Mouse (Mus musculus): Measurements from ENCODE around the gene Ubac2. TPM values are rescaled to one million over a fixed set of nuclear protein-coding genes. Genes with fewer than 3 reads are reported as not detected.

Gene Ubac2
- polyA plus RNA-seq, 1 experiment from 2014 or later = 78.2 TPM

GRCm38 (mm10) chr14:121990897-121991296, 112.5 kb downstream of the Ubac2 start:
- H3K36me3 ChIP-seq (ENCODE audit: control insufficient read depth, insufficient read depth, low read length) = peaks cover 12% of the 10 kb centered on the region
- no peak overlapping the region for H3K27ac ChIP-seq (ENCODE audit: low read depth, low read length)
- H3K4me1 ChIP-seq (ENCODE audit: control insufficient read depth, insufficient read depth, low read length) = peaks cover 9% of the 10 kb centered on the region
- H3K9me3 ChIP-seq (ENCODE audit: control insufficient read depth, low read length) = no peaks in the 10 kb centered on the region
- H3K4me3 ChIP-seq (ENCODE audit: low read length) = no peak overlapping the region
- no peak overlapping the region for H3K9ac ChIP-seq (ENCODE audit: low read depth, low read length)
- ATAC-seq (ENCODE audit: low FRiP score, low TSS enrichment) = no peak
- H3K4me2 ChIP-seq (replicated peaks; ENCODE audit: low read depth, low read length) = no peak overlapping the region
- 89% methylated on average over 6 of the region's 6 CpGs for WGBS
- H3K27me3 ChIP-seq (ENCODE audit: control insufficient read depth, insufficient read depth, low read length) = no peaks in the 10 kb centered on the region

GRCm38 (mm10) chr14:121991921-121992320, 113.5 kb downstream of the Ubac2 start:
- Histone ChIP-seq H3K27ac (ENCODE audit: low read depth, low read length) (no peak overlapping the region), H3K4me2 (replicated peaks; ENCODE audit: low read depth, low read length) (no peak overlapping the region), H3K9ac (ENCODE audit: low read depth, low read length) (no peak overlapping the region), H3K27me3 (ENCODE audit: control insufficient read depth, insufficient read depth, low read length) (no peaks in the 10 kb centered on the region), H3K9me3 (ENCODE audit: control insufficient read depth, low read length) (no peaks in the 10 kb centered on the region), H3K4me1 (ENCODE audit: control insufficient read depth, insufficient read depth, low read length) (peaks cover 9% of the 10 kb centered on the region), H3K4me3 (ENCODE audit: low read length) (no peak overlapping the region), H3K36me3 (ENCODE audit: control insufficient read depth, insufficient read depth, low read length) (peaks cover 12% of the 10 kb centered on the region)
- ATAC-seq (ENCODE audit: low FRiP score, low TSS enrichment) = no peak

- Histone ChIP-seq H3K4me3 (ENCODE audit: low read length) (no peak overlapping the region), H3K4me2 (replicated peaks; ENCODE audit: low read depth, low read length) (no peak overlapping the region), H3K27ac (ENCODE audit: low read depth, low read length) (no peak overlapping the region), H3K9ac (ENCODE audit: low read depth, low read length) (no peak overlapping the region), H3K9me3 (ENCODE audit: control insufficient read depth, low read length) (no peaks in the 10 kb centered on the region), H3K4me1 (ENCODE audit: control insufficient read depth, insufficient read depth, low read length) (peaks cover 9% of the 10 kb centered on the region), H3K36me3 (ENCODE audit: control insufficient read depth, insufficient read depth, low read length) (peaks cover 12% of the 10 kb centered on the region), H3K27me3 (ENCODE audit: control insufficient read depth, insufficient read depth, low read length) (no peaks in the 10 kb centered on the region)
- WGBS = 77% methylated on average over 13 of the region's 13 CpGs
- no peak for ATAC-seq (ENCODE audit: low FRiP score, low TSS enrichment)
Observed at GRCm38 (mm10) chr14:121992395-121993280, 114.2 kb downstream of the Ubac2 start.

- H3K4me1 ChIP-seq (ENCODE audit: control insufficient read depth, insufficient read depth, low read length) = peaks cover 9% of the 10 kb centered on the region
- H3K27me3 ChIP-seq (ENCODE audit: control insufficient read depth, insufficient read depth, low read length) = no peaks in the 10 kb centered on the region
- H3K9me3 ChIP-seq (ENCODE audit: control insufficient read depth, low read length) = no peaks in the 10 kb centered on the region
- 90% methylated on average over 4 of the region's 4 CpGs for WGBS
- H3K4me3 ChIP-seq (ENCODE audit: low read length) = no peak overlapping the region
- no peak overlapping the region for H3K9ac ChIP-seq (ENCODE audit: low read depth, low read length)
- H3K4me2 ChIP-seq (replicated peaks; ENCODE audit: low read depth, low read length) = no peak overlapping the region
- H3K36me3 ChIP-seq (ENCODE audit: control insufficient read depth, insufficient read depth, low read length) = peaks cover 12% of the 10 kb centered on the region
- ATAC-seq (ENCODE audit: low FRiP score, low TSS enrichment) = no peak
- no peak overlapping the region for H3K27ac ChIP-seq (ENCODE audit: low read depth, low read length)
Observed at GRCm38 (mm10) chr14:121993616-121994015, 115.2 kb downstream of the Ubac2 start.

GRCm38 (mm10) chr14:121994171-121994700, 115.8 kb downstream of the Ubac2 start:
- 94% methylated on average over 17 of the region's 17 CpGs for WGBS
- H3K9me3 ChIP-seq (ENCODE audit: control insufficient read depth, low read length) = no peaks in the 10 kb centered on the region

GRCm38 (mm10) chr14:121994846-121995556, 116.6 kb downstream of the Ubac2 start:
- Histone ChIP-seq H3K27ac (ENCODE audit: low read depth, low read length) (no peak overlapping the region), H3K4me1 (ENCODE audit: control insufficient read depth, insufficient read depth, low read length) (peaks cover 6% of the 10 kb centered on the region), H3K4me2 (replicated peaks; ENCODE audit: low read depth, low read length) (no peak overlapping the region), H3K9ac (ENCODE audit: low read depth, low read length) (no peak overlapping the region), H3K4me3 (ENCODE audit: low read length) (no peak overlapping the region), H3K27me3 (ENCODE audit: control insufficient read depth, insufficient read depth, low read length) (no peaks in the 10 kb centered on the region), H3K9me3 (ENCODE audit: control insufficient read depth, low read length) (no peaks in the 10 kb centered on the region), H3K36me3 (ENCODE audit: control insufficient read depth, insufficient read depth, low read length) (peaks cover 12% of the 10 kb centered on the region)
- no peak for ATAC-seq (ENCODE audit: low FRiP score, low TSS enrichment)
- WGBS = 95% methylated on average over 7 of the region's 7 CpGs

More at GRCm38 (mm10) chr14:121994171-121994700, 115.8 kb downstream of the Ubac2 start:
- Histone ChIP-seq H3K4me3 (ENCODE audit: low read length) (no peak overlapping the region), H3K27me3 (ENCODE audit: control insufficient read depth, insufficient read depth, low read length) (no peaks in the 10 kb centered on the region), H3K9ac (ENCODE audit: low read depth, low read length) (no peak overlapping the region), H3K36me3 (ENCODE audit: control insufficient read depth, insufficient read depth, low read length) (peaks cover 12% of the 10 kb centered on the region), H3K4me2 (replicated peaks; ENCODE audit: low read depth, low read length) (no peak overlapping the region), H3K27ac (ENCODE audit: low read depth, low read length) (no peak overlapping the region), H3K4me1 (ENCODE audit: control insufficient read depth, insufficient read depth, low read length) (peaks cover 8% of the 10 kb centered on the region)
- ATAC-seq (ENCODE audit: low FRiP score, low TSS enrichment) = no peak

GRCm38 (mm10) chr14:121995557-121995870, 117.1 kb downstream of the Ubac2 start:
- no peak overlapping the region for H3K4me3 ChIP-seq (ENCODE audit: low read length)
- H3K27me3 ChIP-seq (ENCODE audit: control insufficient read depth, insufficient read depth, low read length) = no peaks in the 10 kb centered on the region
- no peak overlapping the region for H3K4me2 ChIP-seq (replicated peaks; ENCODE audit: low read depth, low read length)
- H3K27ac ChIP-seq (ENCODE audit: low read depth, low read length) = no peak overlapping the region
- no peaks in the 10 kb centered on the region for H3K9me3 ChIP-seq (ENCODE audit: control insufficient read depth, low read length)
- H3K9ac ChIP-seq (ENCODE audit: low read depth, low read length) = no peak overlapping the region
- H3K36me3 ChIP-seq (ENCODE audit: control insufficient read depth, insufficient read depth, low read length) = peaks cover 12% of the 10 kb centered on the region
- 68% methylated on average over 1 of the region's 1 CpGs for WGBS
- H3K4me1 ChIP-seq (ENCODE audit: control insufficient read depth, insufficient read depth, low read length) = peaks cover 6% of the 10 kb centered on the region
- no peak for ATAC-seq (ENCODE audit: low FRiP score, low TSS enrichment)

- Histone ChIP-seq H3K4me1 (ENCODE audit: control insufficient read depth, insufficient read depth, low read length) (peaks cover 6% of the 10 kb centered on the region), H3K4me3 (ENCODE audit: low read length) (no peak overlapping the region), H3K4me2 (replicated peaks; ENCODE audit: low read depth, low read length) (no peak overlapping the region), H3K27ac (ENCODE audit: low read depth, low read length) (no peak overlapping the region), H3K9ac (ENCODE audit: low read depth, low read length) (no peak overlapping the region), H3K27me3 (ENCODE audit: control insufficient read depth, insufficient read depth, low read length) (no peaks in the 10 kb centered on the region), H3K9me3 (ENCODE audit: control insufficient read depth, low read length) (no peaks in the 10 kb centered on the region), H3K36me3 (ENCODE audit: control insufficient read depth, insufficient read depth, low read length) (peaks cover 12% of the 10 kb centered on the region)
- no peak for ATAC-seq (ENCODE audit: low FRiP score, low TSS enrichment)
- WGBS = 87% methylated on average over 8 of the region's 8 CpGs
Observed at GRCm38 (mm10) chr14:121996786-121997185, 118.4 kb downstream of the Ubac2 start.

- Histone ChIP-seq H3K4me2 (replicated peaks; ENCODE audit: low read depth, low read length) (no peak overlapping the region), H3K4me3 (ENCODE audit: low read length) (no peak overlapping the region), H3K27ac (ENCODE audit: low read depth, low read length) (no peak overlapping the region), H3K4me1 (ENCODE audit: control insufficient read depth, insufficient read depth, low read length) (no peaks in the 10 kb centered on the region), H3K27me3 (ENCODE audit: control insufficient read depth, insufficient read depth, low read length) (no peaks in the 10 kb centered on the region), H3K9me3 (ENCODE audit: control insufficient read depth, low read length) (no peaks in the 10 kb centered on the region), H3K9ac (ENCODE audit: low read depth, low read length) (no peak overlapping the region), H3K36me3 (ENCODE audit: control insufficient read depth, insufficient read depth, low read length) (peaks cover 7% of the 10 kb centered on the region)
- 82% methylated on average over 8 of the region's 8 CpGs for WGBS
- ATAC-seq (ENCODE audit: low FRiP score, low TSS enrichment) = no peak
Observed at GRCm38 (mm10) chr14:121999455-121999854, 121.0 kb downstream of the Ubac2 start.

Measured in kidney, embryonic 14.5 days (tissue).